Mouse (Mus musculus) midbrain, embryonic 15.5 days (tissue): ENCODE data around the gene Timm29. TPM values are rescaled to one million over a fixed set of nuclear protein-coding genes. Genes with fewer than 3 reads are reported as not detected.

ENCODE experiments used
- ATAC-seq: fragments of 200-750 bp; cut with Nextera tagmentation; replicated peaks from 2 replicates; pipeline ENCODE4 v1.8.0; 2017; ENCODE audit warnings: moderate TSS enrichment
- H3K27ac ChIP-seq: fragments of 300-500 bp; sonication (generic); 2 replicates; pipeline ENCODE4 v1.5.1; 2015; ENCODE audit warnings: mild to moderate bottlenecking, inconsistent platforms
- H3K27me3 ChIP-seq: fragments of 300-500 bp; sonication (generic); replicated peaks from 2 replicates; pipeline ENCODE4 v1.6.1; 2015; ENCODE audit warnings: inconsistent platforms
- H3K36me3 ChIP-seq: fragments of 300-500 bp; sonication (generic); replicated peaks from 2 replicates; pipeline ENCODE4 v1.6.1; 2015; ENCODE audit warnings: inconsistent platforms
- H3K4me1 ChIP-seq: fragments of 300-500 bp; sonication (generic); 2 replicates; pipeline ENCODE4 v1.6.1; 2015; ENCODE audit warnings: inconsistent platforms
- H3K4me2 ChIP-seq: fragments of 300-500 bp; sonication (generic); 2 replicates; pipeline ENCODE4 v1.6.1; 2015; ENCODE audit warnings: inconsistent platforms, mild to moderate bottlenecking, moderate library complexity
- H3K4me3 ChIP-seq: fragments of 300-500 bp; sonication (generic); 2 replicates; pipeline ENCODE4 v1.5.1; 2015; ENCODE audit warnings: mild to moderate bottlenecking, inconsistent platforms
- H3K9ac ChIP-seq: fragments of 300-500 bp; sonication (generic); 2 replicates; pipeline ENCODE4 v1.6.1; 2015; ENCODE audit warnings: mild to moderate bottlenecking, inconsistent platforms
- H3K9me3 ChIP-seq: fragments of 300-500 bp; sonication (generic); 2 replicates; pipeline ENCODE4 v1.6.1; 2016; ENCODE audit warnings: inconsistent platforms
- WGBS: fragments of 180-500 bp; shearing (Covaris S2); methylation state at CpG from one replicate; pipeline ENCODE4 v1.1.7; 2015; ENCODE audit warnings: mixed read lengths; 5-methylcytosine and 5-hydroxymethylcytosine counted together
- polyA plus RNA-seq: library from polyadenylated mRNA; unstranded; fragments of >200 nt; fragmentation: Nextera tagmentation; extraction: Ambion mirVana; gene quantifications from 2 replicates; pipeline ENCODE4 v1.2.1, GENCODE M21; 2015

The Timm29 gene
- polyA plus RNA-seq, 1 experiment from 2014 or later = 68.8 TPM

- Histone ChIP-seq H3K27me3 (no peaks in the 10 kb centered on the region), H3K9ac (no peak overlapping the region), H3K4me1 (no peaks in the 10 kb centered on the region), H3K9me3 (no peaks in the 10 kb centered on the region), H3K36me3 (no peaks in the 10 kb centered on the region), H3K27ac (no peak overlapping the region), H3K4me3 (no peak overlapping the region), H3K4me2 (no peak overlapping the region)
- WGBS = 77% methylated on average over 5 of the region's 5 CpGs
- ATAC-seq = no peak
Measured at GRCm38 (mm10) chr9:21604119-21604518, 11.6 kb downstream of the Timm29 start.

- ATAC-seq = no peak
- Histone ChIP-seq H3K9me3 (no peaks in the 10 kb centered on the region), H3K36me3 (no peaks in the 10 kb centered on the region), H3K27me3 (no peaks in the 10 kb centered on the region), H3K4me1 (no peaks in the 10 kb centered on the region), H3K4me2 (no peak overlapping the region), H3K4me3 (no peak overlapping the region), H3K9ac (no peak overlapping the region), H3K27ac (no peak overlapping the region)
- WGBS = 69% methylated on average over 5 of the region's 5 CpGs
Measured at GRCm38 (mm10) chr9:21605865-21606264, 13.3 kb downstream of the Timm29 start.

- Histone ChIP-seq H3K4me1 (no peaks in the 10 kb centered on the region), H3K9me3 (no peaks in the 10 kb centered on the region), H3K4me2 (no peak overlapping the region), H3K36me3 (no peaks in the 10 kb centered on the region), H3K27me3 (no peaks in the 10 kb centered on the region), H3K9ac (no peak overlapping the region), H3K4me3 (no peak overlapping the region), H3K27ac (no peak overlapping the region)
- no peak for ATAC-seq
- WGBS = 90% methylated on average over 1 of the region's 1 CpGs
Measured at GRCm38 (mm10) chr9:21606648-21607047, 14.1 kb downstream of the Timm29 start.

- 88% methylated on average over 1 of the region's 1 CpGs for WGBS
- no peaks in the 10 kb centered on the region for H3K27me3 ChIP-seq
Measured at GRCm38 (mm10) chr9:21609861-21610260, 17.3 kb downstream of the Timm29 start.

GRCm38 (mm10) chr9:21614864-21615616, 22.5 kb downstream of the Timm29 start:
- Histone ChIP-seq H3K27ac (peak overlapping the region; percentile 98), H3K4me3 (peak overlapping the region; percentile 73), H3K36me3 (no peaks in the 10 kb centered on the region), H3K9me3 (no peaks in the 10 kb centered on the region), H3K9ac (peak overlapping the region; percentile 54), H3K4me2 (peak overlapping the region; percentile 58), H3K4me1 (peaks cover 33% of the 10 kb centered on the region), H3K27me3 (no peaks in the 10 kb centered on the region)
- no peak for ATAC-seq
- 78% methylated on average over 15 of the region's 15 CpGs for WGBS

More at GRCm38 (mm10) chr9:21609861-21610260, 17.3 kb downstream of the Timm29 start:
- H3K36me3 ChIP-seq = no peaks in the 10 kb centered on the region
- no peaks in the 10 kb centered on the region for H3K9me3 ChIP-seq
- no peak overlapping the region for H3K4me3 ChIP-seq
- peaks cover 1% of the 10 kb centered on the region; the same call in 1 of the 2 replicates for H3K4me1 ChIP-seq
- H3K4me2 ChIP-seq = no peak overlapping the region
- no peak for ATAC-seq
- H3K9ac ChIP-seq = no peak overlapping the region
- no peak overlapping the region for H3K27ac ChIP-seq

- H3K4me1 ChIP-seq = peaks cover 37% of the 10 kb centered on the region
Measured at GRCm38 (mm10) chr9:21615617-21616231, 23.2 kb downstream of the Timm29 start, which contains the start of gene Smarca4. Gene Smarca4 (plus strand): TSS chr9:21616169.

GRCm38 (mm10) chr9:21616232-21616781, 23.8 kb downstream of the Timm29 start:
- Histone ChIP-seq H3K27me3 (no peaks in the 10 kb centered on the region), H3K9me3 (no peaks in the 10 kb centered on the region), H3K4me1 (peaks cover 37% of the 10 kb centered on the region), H3K4me3 (peak overlapping the region; percentile 73), H3K4me2 (peak overlapping the region; percentile 61), H3K27ac (peak overlapping the region; percentile 98), H3K36me3 (no peaks in the 10 kb centered on the region), H3K9ac (peak overlapping the region; percentile 91)
- WGBS = 0% methylated on average over 53 of the region's 57 CpGs
- peak; percentile 86 for ATAC-seq

More at GRCm38 (mm10) chr9:21615617-21616231, 23.2 kb downstream of the Timm29 start, which contains the start of gene Smarca4:
- Histone ChIP-seq H3K9ac (peak within 1 kb of the TSS; percentile 91), H3K4me2 (peak within 1 kb of the TSS; percentile 61), H3K36me3 (no peaks in the 10 kb centered on the region), H3K27me3 (no peaks in the 10 kb centered on the region), H3K4me3 (peak within 1 kb of the TSS; percentile 73), H3K27ac (peak within 1 kb of the TSS; percentile 98), H3K9me3 (no peaks in the 10 kb centered on the region)
- under 1% methylated on average over 37 of the region's 45 CpGs for WGBS
- ATAC-seq = peak; percentile 96

GRCm38 (mm10) chr9:21617066-21617465, 24.5 kb downstream of the Timm29 start:
- no peaks in the 10 kb centered on the region for H3K27me3 ChIP-seq
- H3K27ac ChIP-seq = peak overlapping the region; percentile 98
- no peaks in the 10 kb centered on the region for H3K36me3 ChIP-seq
- H3K4me2 ChIP-seq = peak overlapping the region; percentile 61
- peak overlapping the region; percentile 91 for H3K9ac ChIP-seq
- ATAC-seq = no peak
- H3K9me3 ChIP-seq = no peaks in the 10 kb centered on the region
- H3K4me3 ChIP-seq = peak overlapping the region; percentile 73
- H3K4me1 ChIP-seq = peaks cover 37% of the 10 kb centered on the region
- WGBS = 3% methylated on average over 10 of the region's 10 CpGs

- WGBS = 79% methylated on average over 4 of the region's 4 CpGs
- no peak overlapping the region for H3K9ac ChIP-seq
- no peak overlapping the region for H3K27ac ChIP-seq
- H3K4me3 ChIP-seq = no peak overlapping the region
- H3K27me3 ChIP-seq = no peaks in the 10 kb centered on the region
- peaks cover 41% of the 10 kb centered on the region for H3K4me1 ChIP-seq
- no peak overlapping the region for H3K4me2 ChIP-seq
- ATAC-seq = no peak
- H3K36me3 ChIP-seq = no peaks in the 10 kb centered on the region
- no peaks in the 10 kb centered on the region for H3K9me3 ChIP-seq
Measured at GRCm38 (mm10) chr9:21620229-21620628, 27.7 kb downstream of the Timm29 start.

- Histone ChIP-seq H3K9ac (no peak overlapping the region), H3K9me3 (no peaks in the 10 kb centered on the region), H3K27ac (no peak overlapping the region), H3K36me3 (no peaks in the 10 kb centered on the region), H3K27me3 (no peaks in the 10 kb centered on the region), H3K4me1 (peaks cover 45% of the 10 kb centered on the region), H3K4me3 (no peak overlapping the region), H3K4me2 (no peak overlapping the region)
- ATAC-seq = no peak
- WGBS = 98% methylated on average over 1 of the region's 1 CpGs
Measured at GRCm38 (mm10) chr9:21622676-21623075, 30.2 kb downstream of the Timm29 start.

- H3K4me2 ChIP-seq = no peak overlapping the region
- peak; percentile 22; the same call in 1 of the 2 replicates for ATAC-seq
- WGBS = 85% methylated on average over 10 of the region's 10 CpGs
Measured at GRCm38 (mm10) chr9:21625342-21626339, 33.1 kb downstream of the Timm29 start.

More at GRCm38 (mm10) chr9:21625342-21626339, 33.1 kb downstream of the Timm29 start:
- Histone ChIP-seq H3K9ac (no peak overlapping the region), H3K27ac (no peak overlapping the region), H3K4me1 (peaks cover 21% of the 10 kb centered on the region), H3K9me3 (no peaks in the 10 kb centered on the region), H3K27me3 (no peaks in the 10 kb centered on the region), H3K4me3 (no peak overlapping the region), H3K36me3 (no peaks in the 10 kb centered on the region)
